Mouse (Mus musculus) C2C12 (cell line): ENCODE results near the gene 2900026A02Rik.

Experiments
- CEBPB ChIP-seq: IDR thresholded peaks from one replicate; pipeline ENCODE4 v1.6.1; 2011; ENCODE audit warnings: low read depth, mild to moderate bottlenecking, control low read depth, moderate library complexity
- CTCF ChIP-seq: IDR thresholded peaks from one replicate; pipeline ENCODE4 v1.5.1; 2011; ENCODE audit not compliant: control insufficient read depth, insufficient read depth, insufficient read length
- FOSL1 ChIP-seq: IDR thresholded peaks from one replicate; pipeline ENCODE4 v1.8.0; 2011; ENCODE audit warnings: mild to moderate bottlenecking, low read length; ENCODE audit not compliant: poor library complexity, insufficient read depth, severe bottlenecking
- MAX ChIP-seq: IDR thresholded peaks from one replicate; pipeline ENCODE4 v1.6.1; 2011; ENCODE audit warnings: mild to moderate bottlenecking, control low read depth
- MYOD1 ChIP-seq: IDR thresholded peaks from one replicate; pipeline ENCODE4 v1.6.1; 2011; ENCODE audit warnings: low read depth; ENCODE audit not compliant: control insufficient read depth, insufficient read length
- USF1 ChIP-seq: IDR thresholded peaks from one replicate; pipeline ENCODE4 v1.6.1; 2011; ENCODE audit warnings: low read depth, mild to moderate bottlenecking, control low read depth, moderate library complexity

DNA sequence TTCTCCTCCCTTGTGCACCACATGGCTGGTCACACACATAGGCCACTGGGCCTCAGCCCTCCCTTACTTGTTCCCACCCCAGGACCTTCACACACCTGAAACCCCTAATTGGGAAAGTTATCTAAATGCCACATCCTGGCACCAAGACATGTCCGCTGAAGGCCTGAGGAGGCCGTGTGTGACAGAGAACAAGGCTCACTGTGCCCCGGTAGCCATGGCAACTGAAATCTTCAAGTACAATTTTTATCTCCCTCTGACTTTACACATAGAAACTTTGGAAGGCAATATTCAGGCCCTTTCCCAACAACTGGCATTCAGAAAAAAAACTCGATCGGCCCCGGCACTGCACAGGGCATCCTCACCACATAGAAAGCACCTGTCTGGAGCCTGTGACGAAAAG, 72.0 kb downstream of the 2900026A02Rik start:
- no peak for TF ChIP-seq CTCF
- no peak for TF ChIP-seq MYOD1
- no peak for TF ChIP-seq MAX
- no peak for TF ChIP-seq USF1
- TF ChIP-seq CEBPB, result no peak
- no peak for TF ChIP-seq FOSL1
